Mouse (Mus musculus) layer of hippocampus, adult 2 months (tissue): Measurements from ENCODE around the gene Pcyt2. TPM values are rescaled to one million over a fixed set of nuclear protein-coding genes. Genes with fewer than 3 reads are reported as not detected.

Experiments used
- DNase-seq, 2 experiments: peaks; one replicate each; pipeline ENCODE4 v3.0.0; 2022; ENCODE audit warnings: low spot score in 2 of 2
- H3K27ac ChIP-seq: fragments of 200-600 bp; 2 replicates; pipeline ENCODE4 v1.8.1; 2022
- H3K4me3 ChIP-seq: fragments of 200-600 bp; 2 replicates; pipeline ENCODE4 v1.8.1; 2022; ENCODE audit warnings: mild to moderate bottlenecking
- CTCF ChIP-seq: fragments of 200-600 bp; conservative IDR thresholded peaks from 2 replicates; pipeline ENCODE4 v1.8.1; 2022; ENCODE audit warnings: antibody characterized with exemption, mild to moderate bottlenecking, moderate library complexity
- total RNA-seq, 2 experiments: library from RNA; stranded (reverse); gene quantifications; 2 replicates each; pipeline ENCODE4 v1.2.3; 2021

Gene Pcyt2
- total RNA-seq, 2 experiments from 2014 or later = 128 to 142 TPM

DNA sequence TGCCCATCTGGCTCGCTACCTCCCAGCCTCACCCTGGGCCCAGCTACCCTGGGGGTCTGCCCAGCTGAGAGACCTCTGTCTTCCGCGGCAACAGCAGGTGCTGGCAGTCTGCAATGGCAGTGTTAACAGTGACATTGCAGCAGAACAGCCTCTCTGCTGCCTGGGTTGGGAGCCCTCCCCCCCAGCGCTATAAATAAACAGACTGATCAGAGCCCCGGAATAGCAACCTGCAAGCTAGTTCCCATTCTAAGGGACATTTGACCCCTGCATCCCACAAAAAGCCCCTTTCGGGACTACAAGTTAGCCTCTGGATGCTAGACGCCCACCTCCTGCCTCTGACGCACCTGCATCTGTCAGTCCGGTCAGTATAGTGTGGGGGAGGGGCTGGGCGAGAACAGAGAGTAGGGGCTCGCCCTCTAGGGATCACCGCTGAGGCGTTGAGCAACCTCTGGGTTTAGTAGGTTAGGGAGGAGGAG is 30.3 kb upstream of the Pcyt2 start, which contains the start of gene Myadml2:
TSS of gene Myadml2 (minus strand) at position 158 of the 476 bp plus-strand sequence.
- Histone ChIP-seq H3K4me3 (peak within 1 kb of the TSS; percentile 54), H3K27ac (peak within 1 kb of the TSS; percentile 97)
- DNase-seq = peak in 1 of 2 experiments; percentile 53
- TF ChIP-seq CTCF = 0 out of 2 replicates have a peak, but pooled peaks have one; percentile 9

- no peak for TF ChIP-seq CTCF
- Histone ChIP-seq H3K4me3 (peak overlapping the region; percentile 54), H3K27ac (peak overlapping the region; percentile 97)
- DNase-seq = no peak
These were observed 29.5 kb upstream of the Pcyt2 start for GRCm38 (mm10) chr11:120647047-120647830.

GRCm38 (mm10) chr11:120643601-120643987 is 25.9 kb upstream of the Pcyt2 start, which contains the start of gene Pycr1:
TSS of gene Pycr1 (minus strand) at chr11:120643769.
- peak; percentile 92 to 94 for DNase-seq
- no peak for TF ChIP-seq CTCF
- peak within 1 kb of the TSS; percentile 55 for H3K4me3 ChIP-seq
- no peak within 1 kb of the TSS for H3K27ac ChIP-seq

DNA sequence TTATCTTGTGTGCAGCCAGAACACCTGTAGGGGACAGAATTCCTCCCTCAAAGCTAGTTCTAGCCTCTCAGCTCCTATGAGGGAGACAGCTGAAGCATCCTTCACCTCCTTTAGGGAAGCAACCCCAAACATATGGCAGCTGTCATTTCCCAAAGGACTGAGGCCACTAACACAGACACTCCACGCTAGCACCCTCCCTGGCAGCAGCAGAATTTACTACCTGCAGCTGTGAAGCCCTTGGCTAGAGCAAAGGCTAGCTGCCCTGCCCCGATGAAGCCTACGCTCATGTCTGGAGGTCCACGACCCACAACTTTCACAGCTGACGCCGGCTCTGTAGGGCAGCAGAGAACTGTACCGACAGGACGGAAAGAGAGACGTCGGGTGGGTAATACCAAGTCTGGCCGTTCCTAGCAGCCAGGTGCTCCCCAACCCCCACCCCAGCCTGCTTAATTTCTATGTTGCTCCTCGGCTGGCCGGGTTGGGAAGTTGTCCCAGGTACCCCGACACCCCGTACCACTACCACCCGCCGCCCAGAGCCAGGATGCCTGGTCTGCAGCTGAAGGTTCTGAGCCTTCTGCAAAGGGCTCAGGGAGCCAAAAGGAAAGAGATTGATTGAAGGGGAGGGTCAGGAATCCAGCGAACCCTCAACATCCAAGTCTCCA is 25.3 kb upstream of the Pcyt2 start:
- H3K4me3 ChIP-seq = peak overlapping the region; percentile 55
- no peak overlapping the region for H3K27ac ChIP-seq
- no peak for DNase-seq
- TF ChIP-seq CTCF = no peak

DNA sequence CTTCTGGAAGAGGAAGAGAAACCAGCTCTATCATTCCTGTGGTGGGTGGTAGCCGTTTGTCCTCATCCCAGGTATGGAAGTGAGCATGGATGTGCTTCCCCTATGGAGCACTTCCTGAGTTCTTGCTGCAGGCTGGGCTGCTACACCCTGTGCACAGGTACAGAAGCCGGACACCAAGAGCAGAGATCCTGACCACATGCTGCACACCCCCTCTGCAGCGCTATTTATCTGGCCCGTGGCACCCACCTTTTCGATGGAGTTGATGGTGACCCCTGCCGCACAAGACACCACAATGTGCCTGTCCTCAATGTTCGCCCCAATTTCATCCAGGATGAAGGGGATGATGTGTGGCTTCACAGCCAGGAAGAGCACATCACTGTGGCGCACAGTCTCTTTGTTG is 24.1 kb upstream of the Pcyt2 start:
- Histone ChIP-seq H3K27ac (no peak overlapping the region), H3K4me3 (no peak overlapping the region)
- TF ChIP-seq CTCF = no peak
- DNase-seq = no peak

DNA sequence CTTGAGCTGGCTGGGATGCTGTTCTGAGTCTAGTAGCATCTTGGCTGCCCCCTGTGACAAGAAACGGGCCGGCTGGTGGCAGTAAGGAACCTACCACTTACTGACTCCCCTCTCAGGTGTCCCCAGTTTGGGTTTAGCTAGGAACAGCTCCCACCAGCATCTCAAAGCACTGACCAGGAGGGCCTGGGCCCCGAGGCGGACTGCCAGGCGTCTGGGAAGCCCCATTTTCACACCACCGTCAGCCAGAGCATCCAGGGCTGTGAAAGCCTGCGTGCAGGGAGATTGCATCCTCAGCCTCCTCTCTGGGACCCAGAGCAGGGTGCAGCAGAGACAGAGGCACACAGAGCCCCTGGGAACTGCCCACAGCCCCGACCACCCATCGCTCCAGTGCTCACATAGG is 23.5 kb upstream of the Pcyt2 start:
- TF ChIP-seq CTCF = no peak
- Histone ChIP-seq H3K4me3 (no peak overlapping the region), H3K27ac (no peak overlapping the region)
- no peak for DNase-seq

GRCm38 (mm10) chr11:120634810-120635209 is 17.1 kb upstream of the Pcyt2 start:
- DNase-seq = no peak
- Histone ChIP-seq H3K27ac (no peak overlapping the region), H3K4me3 (no peak overlapping the region)
- TF ChIP-seq CTCF = no peak

- DNase-seq = peak; percentile 92 to 93
- Histone ChIP-seq H3K4me3 (peak within 1 kb of the TSS; percentile 88), H3K27ac (peak within 1 kb of the TSS; percentile 95)
- TF ChIP-seq CTCF = no peak
These were observed 16.0 kb upstream of the Pcyt2 start, which contains the start of gene Mafg for GRCm38 (mm10) chr11:120633520-120634343. TSS of gene Mafg (minus strand) at chr11:120633600.

DNA sequence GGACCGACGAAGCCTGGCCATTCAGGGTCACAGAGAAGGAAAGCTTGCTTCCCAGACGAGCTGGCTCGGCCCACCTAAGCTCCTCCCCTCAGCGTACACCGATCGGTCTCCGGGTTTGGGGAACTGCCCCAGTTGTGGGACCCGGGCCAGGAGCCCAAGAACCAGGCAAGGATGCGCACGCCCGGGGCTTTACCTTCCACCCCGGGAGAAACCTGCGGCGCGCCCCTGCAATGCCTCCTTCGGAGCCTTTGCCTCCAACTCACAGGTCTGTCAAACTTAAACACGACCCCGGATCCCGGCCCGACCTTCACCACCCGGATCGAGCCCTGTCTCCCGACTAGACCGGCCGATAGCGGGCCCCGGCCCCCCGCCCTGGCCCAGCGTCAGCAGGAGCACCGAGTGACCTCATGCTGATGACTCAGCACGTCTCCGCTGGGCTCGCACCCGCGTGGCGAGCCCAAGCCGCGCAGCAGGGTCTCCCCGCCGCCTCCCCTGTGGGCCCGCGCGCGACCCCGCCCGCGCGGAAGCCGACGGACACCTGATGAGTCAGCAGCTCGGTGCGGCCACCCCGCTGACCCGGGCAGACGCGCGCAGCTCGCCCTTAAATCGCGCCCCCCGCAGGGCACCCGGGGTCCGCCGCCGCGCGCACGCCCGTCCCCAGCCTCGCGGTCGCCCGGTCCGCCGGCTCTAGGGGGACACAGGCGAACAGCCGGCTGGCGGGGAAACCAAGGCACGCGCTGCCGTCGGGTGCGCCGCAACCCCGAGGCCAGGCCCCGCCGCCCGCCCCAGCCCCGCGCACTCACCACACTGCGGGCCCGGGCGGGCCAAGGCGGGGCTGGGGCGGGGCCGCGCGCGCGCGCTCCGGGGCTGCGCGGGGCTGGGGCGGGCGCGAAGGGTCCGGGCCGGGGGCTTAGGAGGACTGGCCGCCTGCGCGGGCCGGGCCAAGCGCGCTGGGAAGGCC is 15.1 kb upstream of the Pcyt2 start:
- DNase-seq = peak; percentile 44 to 58
- no peak; the same call in none of the 2 replicates for TF ChIP-seq CTCF
- Histone ChIP-seq H3K4me3 (peak overlapping the region; percentile 88), H3K27ac (peak overlapping the region; percentile 95)

GRCm38 (mm10) chr11:120631726-120632448 is 14.2 kb upstream of the Pcyt2 start:
- peak overlapping the region; percentile 88 for H3K4me3 ChIP-seq
- TF ChIP-seq CTCF = no peak
- no peak for DNase-seq
- H3K27ac ChIP-seq = peak overlapping the region; percentile 95
